Mouse (Mus musculus): ENCODE measurements at regions not wholly inside any gene's neighbourhood (a gene's known extent, or its start where the extent isn't known, plus 50 kb on each side); places are given as distances from the start of the nearest gene placed in this dataset.

- Histone ChIP-seq H3K36me3 (no peaks in the 10 kb centered on the region), H3K27me3 (no peaks in the 10 kb centered on the region), H3K27ac (replicated peaks) (no peak overlapping the region), H3K9ac (replicated peaks) (no peak overlapping the region), H3K4me2 (replicated peaks) (no peak overlapping the region), H3K4me1 (no peaks in the 10 kb centered on the region), H3K4me3 (no peak overlapping the region), H3K9me3 (no peaks in the 10 kb centered on the region)
- no peak for ATAC-seq (replicated peaks)
Observed at GRCm38 (mm10) chr1:143204070-143204469, 436.4 kb upstream of the B3galt2 start.

GRCm38 (mm10) chr1:143206995-143207394 is 433.5 kb upstream of the B3galt2 start:
- no peaks in the 10 kb centered on the region for H3K4me1 ChIP-seq
- H3K27ac ChIP-seq (replicated peaks): no peak overlapping the region
- no peaks in the 10 kb centered on the region for H3K9me3 ChIP-seq
- no peak overlapping the region for H3K4me2 ChIP-seq (replicated peaks)
- WGBS: 43% methylated on average over 3 of the region's 3 CpGs
- ATAC-seq (replicated peaks): 0 out of 2 replicates have a peak, but pooled peaks have one; percentile 61
- H3K9ac ChIP-seq (replicated peaks): no peak overlapping the region
- H3K4me3 ChIP-seq: no peak overlapping the region
- H3K36me3 ChIP-seq: no peaks in the 10 kb centered on the region
- no peaks in the 10 kb centered on the region for H3K27me3 ChIP-seq

- H3K4me2 ChIP-seq (replicated peaks): no peak overlapping the region
- 43% methylated on average over 6 of the region's 6 CpGs for WGBS
- no peaks in the 10 kb centered on the region for H3K4me1 ChIP-seq
- H3K36me3 ChIP-seq: no peaks in the 10 kb centered on the region
- no peak overlapping the region for H3K27ac ChIP-seq (replicated peaks)
- H3K27me3 ChIP-seq: no peaks in the 10 kb centered on the region
- no peak overlapping the region for H3K9ac ChIP-seq (replicated peaks)
- H3K4me3 ChIP-seq: no peak overlapping the region
- no peaks in the 10 kb centered on the region for H3K9me3 ChIP-seq
- ATAC-seq (replicated peaks): no peak
Observed at GRCm38 (mm10) chr1:143207399-143208065, 432.9 kb upstream of the B3galt2 start.

- Histone ChIP-seq H3K4me3 (no peak overlapping the region), H3K36me3 (no peaks in the 10 kb centered on the region), H3K9me3 (no peaks in the 10 kb centered on the region), H3K27me3 (no peaks in the 10 kb centered on the region), H3K27ac (replicated peaks) (no peak overlapping the region), H3K4me1 (no peaks in the 10 kb centered on the region), H3K4me2 (replicated peaks) (no peak overlapping the region), H3K9ac (replicated peaks) (no peak overlapping the region)
- ATAC-seq (replicated peaks): no peak
Observed at GRCm38 (mm10) chr1:143217401-143217800, 423.1 kb upstream of the B3galt2 start.

- no peak for ATAC-seq (replicated peaks)
- no peaks in the 10 kb centered on the region for H3K9me3 ChIP-seq
- H3K4me1 ChIP-seq: no peaks in the 10 kb centered on the region
- no peak overlapping the region for H3K27ac ChIP-seq (replicated peaks)
- no peak overlapping the region for H3K4me2 ChIP-seq (replicated peaks)
- H3K36me3 ChIP-seq: no peaks in the 10 kb centered on the region
- 91% methylated on average over 7 of the region's 7 CpGs for WGBS
- H3K9ac ChIP-seq (replicated peaks): no peak overlapping the region
- H3K4me3 ChIP-seq: no peak overlapping the region
- H3K27me3 ChIP-seq: no peaks in the 10 kb centered on the region
Observed at GRCm38 (mm10) chr1:143231969-143232368, 408.5 kb upstream of the B3galt2 start.

GRCm38 (mm10) chr1:143258470-143259215 is 381.8 kb upstream of the B3galt2 start:
- WGBS: 22% methylated on average over 5 of the region's 5 CpGs
- peak; percentile 38; the same call in 1 of the 2 replicates for ATAC-seq (replicated peaks)
- Histone ChIP-seq H3K4me3 (no peak overlapping the region), H3K27ac (replicated peaks) (no peak overlapping the region), H3K27me3 (no peaks in the 10 kb centered on the region), H3K4me2 (replicated peaks) (no peak overlapping the region), H3K36me3 (no peaks in the 10 kb centered on the region), H3K9me3 (no peaks in the 10 kb centered on the region), H3K9ac (replicated peaks) (no peak overlapping the region), H3K4me1 (peaks cover 10% of the 10 kb centered on the region)

GRCm38 (mm10) chr1:143263263-143264038 is 377.0 kb upstream of the B3galt2 start:
- Histone ChIP-seq H3K27ac (replicated peaks) (no peak overlapping the region), H3K4me2 (replicated peaks) (no peak overlapping the region), H3K9me3 (no peaks in the 10 kb centered on the region), H3K4me3 (no peak overlapping the region), H3K27me3 (no peaks in the 10 kb centered on the region), H3K36me3 (no peaks in the 10 kb centered on the region), H3K9ac (replicated peaks) (no peak overlapping the region), H3K4me1 (peaks cover 7% of the 10 kb centered on the region)
- 81% methylated on average over 11 of the region's 11 CpGs for WGBS
- ATAC-seq (replicated peaks): no peak; the same call in 1 of the 2 replicates

GRCm38 (mm10) chr1:143265216-143265615 is 375.2 kb upstream of the B3galt2 start:
- H3K4me3 ChIP-seq: no peak overlapping the region
- H3K4me2 ChIP-seq (replicated peaks): no peak overlapping the region
- WGBS: 49% methylated on average over 4 of the region's 4 CpGs
- H3K27me3 ChIP-seq: no peaks in the 10 kb centered on the region
- H3K27ac ChIP-seq (replicated peaks): no peak overlapping the region
- no peaks in the 10 kb centered on the region for H3K36me3 ChIP-seq
- H3K9me3 ChIP-seq: no peaks in the 10 kb centered on the region
- no peak overlapping the region for H3K9ac ChIP-seq (replicated peaks)
- no peak for ATAC-seq (replicated peaks)
- 0 out of 2 replicates have a peak, but pooled peaks cover 2% of the 10 kb centered on the region for H3K4me1 ChIP-seq

- Histone ChIP-seq H3K9ac (replicated peaks) (no peak overlapping the region), H3K27me3 (no peaks in the 10 kb centered on the region), H3K4me1 (no peaks in the 10 kb centered on the region), H3K27ac (replicated peaks) (no peak overlapping the region), H3K4me3 (no peak overlapping the region), H3K36me3 (no peaks in the 10 kb centered on the region), H3K4me2 (replicated peaks) (no peak overlapping the region), H3K9me3 (no peaks in the 10 kb centered on the region)
- ATAC-seq (replicated peaks): no peak
- WGBS: 94% methylated on average over 3 of the region's 3 CpGs
Observed at GRCm38 (mm10) chr1:143286274-143286967, 354.0 kb upstream of the B3galt2 start.

GRCm38 (mm10) chr1:143287448-143287847 is 353.0 kb upstream of the B3galt2 start:
- no peaks in the 10 kb centered on the region for H3K27me3 ChIP-seq
- H3K36me3 ChIP-seq: no peaks in the 10 kb centered on the region
- H3K9ac ChIP-seq (replicated peaks): no peak overlapping the region
- H3K4me2 ChIP-seq (replicated peaks): no peak overlapping the region
- no peak for ATAC-seq (replicated peaks)
- H3K4me3 ChIP-seq: no peak overlapping the region
- H3K4me1 ChIP-seq: no peaks in the 10 kb centered on the region
- WGBS: 88% methylated on average over 2 of the region's 2 CpGs
- no peak overlapping the region for H3K27ac ChIP-seq (replicated peaks)
- no peaks in the 10 kb centered on the region for H3K9me3 ChIP-seq

- Histone ChIP-seq H3K9ac (replicated peaks) (no peak overlapping the region), H3K27me3 (no peaks in the 10 kb centered on the region), H3K27ac (replicated peaks) (no peak overlapping the region), H3K4me1 (no peaks in the 10 kb centered on the region), H3K4me3 (no peak overlapping the region), H3K36me3 (no peaks in the 10 kb centered on the region), H3K4me2 (replicated peaks) (no peak overlapping the region), H3K9me3 (no peaks in the 10 kb centered on the region)
- 78% methylated on average over 5 of the region's 5 CpGs for WGBS
- ATAC-seq (replicated peaks): no peak
Observed at GRCm38 (mm10) chr1:143296555-143296954, 343.9 kb upstream of the B3galt2 start.

- no peaks in the 10 kb centered on the region for H3K4me1 ChIP-seq
- H3K4me3 ChIP-seq: no peak overlapping the region
- WGBS: 80% methylated on average over 3 of the region's 3 CpGs
- H3K9ac ChIP-seq (replicated peaks): no peak overlapping the region
- H3K4me2 ChIP-seq (replicated peaks): no peak overlapping the region
- H3K27me3 ChIP-seq: no peaks in the 10 kb centered on the region
- no peaks in the 10 kb centered on the region for H3K9me3 ChIP-seq
- no peaks in the 10 kb centered on the region for H3K36me3 ChIP-seq
- no peak for ATAC-seq (replicated peaks)
- no peak overlapping the region for H3K27ac ChIP-seq (replicated peaks)
Observed at GRCm38 (mm10) chr1:143307379-143307778, 333.1 kb upstream of the B3galt2 start.

Measured in forebrain, embryonic 15.5 days (tissue).